Mouse (Mus musculus) lung, postnatal 0 days (tissue): Measurements from ENCODE around the gene Mrpl40. TPM values are rescaled to one million over a fixed set of nuclear protein-coding genes. Genes with fewer than 3 reads are reported as not detected.

Experiments used
- ATAC-seq: fragments of 200-750 bp; cut with Nextera tagmentation; 2 replicates; pipeline ENCODE4 v1.8.0; 2017; ENCODE audit warnings: moderate library complexity
- DNase-seq: peaks from one replicate; pipeline ENCODE4 v3.0.0-alpha.2; 2016; ENCODE audit warnings: low spot score
- H3K27ac ChIP-seq: fragments of 300-500 bp; sonication (generic); 2 replicates; pipeline ENCODE4 v1.5.1; 2014; ENCODE audit warnings: antibody characterized with exemption, mild to moderate bottlenecking, low read length, mixed read lengths
- H3K27me3 ChIP-seq: fragments of 300-500 bp; sonication (generic); replicated peaks from 2 replicates; pipeline ENCODE4 v1.6.1; 2014; ENCODE audit warnings: low read length, mixed read lengths; ENCODE audit not compliant: insufficient read depth
- H3K36me3 ChIP-seq: fragments of 300-500 bp; sonication (generic); 2 replicates; pipeline ENCODE4 v1.6.1; 2014; ENCODE audit warnings: low read length, mixed read lengths; ENCODE audit not compliant: insufficient read depth
- H3K4me1 ChIP-seq: fragments of 300-500 bp; sonication (generic); 2 replicates; pipeline ENCODE4 v1.6.1; 2014; ENCODE audit warnings: antibody characterized with exemption, low read depth, low read length, mixed read lengths; ENCODE audit not compliant: insufficient read depth
- H3K4me2 ChIP-seq: fragments of 300-500 bp; sonication (generic); replicated peaks from 2 replicates; pipeline ENCODE4 v1.6.1; 2014; ENCODE audit warnings: low read depth, mild to moderate bottlenecking, low read length, moderate library complexity, mixed read lengths
- H3K4me3 ChIP-seq: fragments of 300-500 bp; sonication (generic); 2 replicates; pipeline ENCODE4 v1.5.1; 2014; ENCODE audit warnings: low read depth, low read length
- H3K9ac ChIP-seq: fragments of 300-500 bp; sonication (generic); replicated peaks from 2 replicates; pipeline ENCODE4 v1.6.1; 2014; ENCODE audit warnings: low read depth, mild to moderate bottlenecking
- H3K9me3 ChIP-seq: fragments of 300-500 bp; sonication (generic); 2 replicates; pipeline ENCODE4 v1.6.1; 2016; ENCODE audit warnings: low read length, mixed read lengths
- CTCF ChIP-seq: IDR thresholded peaks from 2 replicates; pipeline ENCODE4 v1.5.1; 2016; ENCODE audit warnings: antibody characterized with exemption, mild to moderate bottlenecking
- EP300 ChIP-seq: IDR thresholded peaks from 2 replicates; pipeline ENCODE4 v1.6.1; 2016; ENCODE audit warnings: antibody characterized with exemption, mild to moderate bottlenecking, control low read depth
- WGBS: fragments of 180-500 bp; shearing (Covaris S2); extraction: QIAGEN DNeasy Blood & Tissue Kit; methylation state at CpG from one replicate; pipeline ENCODE4 v1.1.7; 2014; 5-methylcytosine and 5-hydroxymethylcytosine counted together
- polyA plus RNA-seq: library from polyadenylated mRNA; unstranded; fragments of >200 nt; fragmentation: Nextera tagmentation; extraction: Ambion mirVana; gene quantifications from 2 replicates; pipeline ENCODE4 v1.2.1, GENCODE M21; 2015

Mrpl40 gene
- polyA plus RNA-seq, 1 experiment from 2014 or later: 55.8 TPM

DNA sequence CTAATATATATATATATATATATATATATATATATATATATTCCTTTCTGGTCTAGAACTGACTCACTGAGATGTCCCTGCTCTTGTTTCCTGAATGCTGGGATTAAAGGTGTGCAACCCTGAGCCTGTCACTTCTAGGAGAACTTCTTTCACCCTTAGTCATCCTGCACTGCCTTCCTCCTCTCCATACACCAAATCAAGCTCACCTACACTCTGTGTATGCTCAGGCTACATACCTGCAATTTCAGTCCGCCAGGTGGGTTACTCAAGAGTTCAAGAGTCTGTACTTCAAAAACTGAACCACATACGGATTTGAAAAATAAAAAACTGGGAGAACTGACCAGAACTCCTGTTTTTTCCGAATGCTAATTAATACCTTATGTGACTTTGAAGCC, 40.6 kb downstream of the Mrpl40 start:
- Histone ChIP-seq H3K36me3 (peaks cover 6% of the 10 kb centered on the region; the same call in 1 of the 2 replicates), H3K4me2 (peak overlapping the region; percentile 79)
- 17% methylated on average over 3 of the region's 3 CpGs for WGBS

DNA sequence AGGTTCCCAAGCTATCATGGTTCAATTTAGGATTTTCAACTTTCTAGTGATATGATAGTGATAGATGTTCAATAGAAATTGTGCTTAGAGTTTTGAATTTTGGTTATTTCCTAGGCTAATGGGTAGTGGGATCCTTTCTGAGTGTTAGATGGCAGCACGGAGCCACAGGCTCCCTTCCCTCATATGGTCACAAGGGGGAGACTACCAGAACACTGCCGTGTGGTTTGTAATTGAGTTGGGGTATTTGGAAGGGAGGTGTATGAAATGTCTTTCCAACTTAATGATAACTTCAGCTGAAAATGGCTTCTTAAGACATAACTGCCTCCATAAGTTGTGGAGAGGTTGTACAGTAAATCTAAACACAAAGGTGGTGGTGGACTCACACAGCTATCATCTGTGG, 43.2 kb downstream of the Mrpl40 start:
- Histone ChIP-seq H3K4me2 (no peak overlapping the region), H3K36me3 (peaks cover 21% of the 10 kb centered on the region), H3K27ac (no peak overlapping the region), H3K4me3 (no peak overlapping the region), H3K9me3 (no peaks in the 10 kb centered on the region), H3K27me3 (no peaks in the 10 kb centered on the region), H3K9ac (no peak overlapping the region), H3K4me1 (no peaks in the 10 kb centered on the region)
- WGBS: 67% methylated on average over 2 of the region's 2 CpGs
- DNase-seq (no peak), ATAC-seq (no peak)
- TF ChIP-seq CTCF (no peak), EP300 (no peak)

More for the DNA sequence above, 40.6 kb downstream of the Mrpl40 start:
- H3K9ac ChIP-seq: no peak overlapping the region; the same call in 1 of the 2 replicates
- DNase-seq: no peak
- H3K27me3 ChIP-seq: no peaks in the 10 kb centered on the region
- 0 out of 2 replicates have a peak overlapping the region, but pooled peaks have one; percentile 86 for H3K27ac ChIP-seq
- TF ChIP-seq CTCF (no peak), EP300 (no peak)
- no peaks in the 10 kb centered on the region for H3K4me1 ChIP-seq
- peak; percentile 70 for ATAC-seq
- H3K4me3 ChIP-seq: peak overlapping the region; percentile 82
- H3K9me3 ChIP-seq: no peaks in the 10 kb centered on the region

GRCm38 (mm10) chr16:18829102-18829501, 47.6 kb downstream of the Mrpl40 start:
- Histone ChIP-seq H3K9ac (no peak overlapping the region), H3K27me3 (no peaks in the 10 kb centered on the region), H3K4me2 (no peak overlapping the region), H3K9me3 (no peaks in the 10 kb centered on the region), H3K4me1 (no peaks in the 10 kb centered on the region), H3K4me3 (no peak overlapping the region), H3K27ac (no peak overlapping the region), H3K36me3 (peaks cover 52% of the 10 kb centered on the region)
- DNase-seq: no peak
- ATAC-seq: no peak
- whole genome bisulfite sequencing: 72% methylated on average over 6 of the region's 6 CpGs
- no peak for TF ChIP-seq CTCF
- TF ChIP-seq EP300: no peak

- no peak overlapping the region for H3K27ac ChIP-seq
- peaks cover 55% of the 10 kb centered on the region for H3K36me3 ChIP-seq
- no peak overlapping the region for H3K4me3 ChIP-seq
- WGBS: 87% methylated on average over 3 of the region's 3 CpGs
- H3K4me2 ChIP-seq: no peak overlapping the region
- DNase-seq (no peak), ATAC-seq (no peak)
- H3K27me3 ChIP-seq: no peaks in the 10 kb centered on the region
- H3K9me3 ChIP-seq: no peaks in the 10 kb centered on the region
- H3K9ac ChIP-seq: no peak overlapping the region
- H3K4me1 ChIP-seq: no peaks in the 10 kb centered on the region
- TF ChIP-seq EP300 (no peak), CTCF (no peak)
Measured at GRCm38 (mm10) chr16:18828630-18829029, 48.0 kb downstream of the Mrpl40 start.

- TF ChIP-seq CTCF (no peak), EP300 (no peak)
- 77% methylated on average over 4 of the region's 4 CpGs for WGBS
- no peaks in the 10 kb centered on the region for H3K27me3 ChIP-seq
- no peaks in the 10 kb centered on the region for H3K4me1 ChIP-seq
- no peak for ATAC-seq
- no peak overlapping the region for H3K9ac ChIP-seq
- peaks cover 70% of the 10 kb centered on the region for H3K36me3 ChIP-seq
- DNase-seq: no peak
- H3K4me2 ChIP-seq: no peak overlapping the region
- no peaks in the 10 kb centered on the region for H3K9me3 ChIP-seq
- H3K27ac ChIP-seq: no peak overlapping the region
- no peak overlapping the region for H3K4me3 ChIP-seq
Measured at GRCm38 (mm10) chr16:18822925-18823324, 53.7 kb downstream of the Mrpl40 start.

GRCm38 (mm10) chr16:18822356-18822755, 54.3 kb downstream of the Mrpl40 start:
- no peaks in the 10 kb centered on the region for H3K27me3 ChIP-seq
- H3K27ac ChIP-seq: no peak overlapping the region
- no peak overlapping the region for H3K9ac ChIP-seq
- 75% methylated on average over 1 of the region's 1 CpGs for WGBS
- H3K4me2 ChIP-seq: no peak overlapping the region
- no peaks in the 10 kb centered on the region for H3K9me3 ChIP-seq
- H3K36me3 ChIP-seq: peaks cover 73% of the 10 kb centered on the region
- no peak for TF ChIP-seq EP300
- no peak for TF ChIP-seq CTCF
- H3K4me3 ChIP-seq: no peak overlapping the region
- DNase-seq (no peak), ATAC-seq (no peak)
- no peaks in the 10 kb centered on the region for H3K4me1 ChIP-seq

Other genes with a start within 250 kb of the Mrpl40 start
- 8.5 and 9.6 TPM in 2 replicates for gene Sept5, start 246.9 kb downstream of the Mrpl40 start, polyA plus RNA-seq
- gene Cldn5, start 100.0 kb downstream of the Mrpl40 start, polyA plus RNA-seq: 400 and 432 TPM in 2 replicates
- gene Ufd1, start 65.1 kb downstream of the Mrpl40 start, polyA plus RNA-seq: 75.4 and 81.7 TPM in 2 replicates
- gene Cdc45, start 64.9 kb downstream of the Mrpl40 start, polyA plus RNA-seq: 4.8 and 6.0 TPM in 2 replicates
- 23.7 and 28.9 TPM in 2 replicates for gene 2510002D24Rik, start 40.3 kb downstream of the Mrpl40 start, polyA plus RNA-seq
- not detected in 2 replicates for gene Gm28539, start 40.3 kb downstream of the Mrpl40 start, polyA plus RNA-seq
- gene Hira, start 175 bp upstream of the Mrpl40 start, polyA plus RNA-seq: 7.6 and 8.4 TPM in 2 replicates